ENCODE assay signal across 17 mouse cellular contexts in the genomic region with DNA sequence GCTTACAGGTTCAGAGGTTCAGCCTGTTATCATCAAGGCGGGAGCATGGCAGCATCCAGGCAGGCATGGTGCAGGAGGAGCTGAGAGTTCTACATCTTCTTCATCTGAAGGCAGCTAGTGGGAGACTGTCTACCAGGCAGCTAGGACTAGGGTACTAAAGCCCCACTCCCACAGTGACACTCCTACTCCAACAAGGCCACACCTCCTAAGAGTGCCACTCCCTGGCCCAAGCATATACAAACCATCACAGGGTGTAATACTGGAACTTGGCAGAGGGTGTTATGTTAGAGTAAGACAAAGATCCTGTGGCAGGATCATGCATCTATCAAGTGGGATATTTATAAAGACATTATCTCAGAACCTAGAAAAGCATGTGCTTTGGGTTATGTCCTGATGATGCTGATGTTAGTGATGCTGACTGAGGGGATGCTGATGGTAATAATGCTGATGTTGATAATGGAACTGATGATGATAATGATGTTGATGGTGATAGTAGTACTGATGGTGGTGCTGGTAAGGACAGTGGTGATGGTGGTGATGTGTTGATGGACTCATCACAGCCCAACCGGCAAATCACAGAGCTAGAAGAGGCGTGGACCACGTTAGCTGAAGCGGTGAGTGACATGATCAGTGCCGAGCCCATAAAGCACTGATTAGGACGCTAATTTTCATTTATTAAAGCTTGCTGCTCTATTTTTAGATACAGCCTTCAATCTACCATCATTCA.
DNase-seq lines count a peak whose midpoint lies in the region; ATAC-seq and TF ChIP-seq lines count a peak whose summit lies in the region.
"Had no signal": no experiment of that assay in that cellular context is flagged by ENCODE, and none has a peak within 500 bp of the region (broad histone marks: within the 10 kb centered on the region; RNA-seq: fewer than 3 reads in every experiment).

No protein-coding gene starts in this region.

- H3K9ac ChIP-seq in forebrain, embryonic 16.5 days (replicated peaks; ENCODE audit: low read depth, low read length) = no peak overlapping the region
- no peak overlapping the region for H3K9ac ChIP-seq in forebrain, embryonic 11.5 days (ENCODE audit: low read length)
- no peak overlapping the region for H3K9ac ChIP-seq in heart, embryonic 12.5 days
- H3K9ac ChIP-seq in midbrain, embryonic 15.5 days = no peak overlapping the region
- no peak overlapping the region for H3K9ac ChIP-seq in midbrain, embryonic 14.5 days (replicated peaks; ENCODE audit: low read length)
- H3K9ac ChIP-seq: embryonic facial prominence, embryonic 13.5 days; hindbrain, embryonic 13.5 days had no signal

- TF ChIP-seq CTCF in cortical plate, adult 2 months (IDR thresholded peaks at IDR 0.05; ENCODE audit: extremely low read depth, insufficient read depth, low read length) = no peak

- no peaks in the 10 kb centered on the region for H3K9me3 ChIP-seq in forebrain, embryonic 16.5 days (ENCODE audit: control insufficient read depth, low read length)
- no peaks in the 10 kb centered on the region for H3K9me3 ChIP-seq in forebrain, embryonic 11.5 days (ENCODE audit: control insufficient read depth, low read length)
- H3K9me3 ChIP-seq in heart, embryonic 12.5 days (replicated peaks) = 0 out of 2 replicates have a peak, but pooled peaks cover 3% of the 10 kb centered on the region
- no peaks in the 10 kb centered on the region for H3K9me3 ChIP-seq in midbrain, embryonic 15.5 days
- no peaks in the 10 kb centered on the region for H3K9me3 ChIP-seq in midbrain, embryonic 14.5 days (ENCODE audit: control insufficient read depth, low read length)
- H3K9me3 ChIP-seq: embryonic facial prominence, embryonic 13.5 days; hindbrain, embryonic 13.5 days had no signal

- no peaks in the 10 kb centered on the region for H3K27me3 ChIP-seq in forebrain, embryonic 16.5 days (replicated peaks; ENCODE audit: control insufficient read depth, insufficient read depth, low read length)
- H3K27me3 ChIP-seq in forebrain, embryonic 11.5 days (ENCODE audit: control insufficient read depth, insufficient read depth, low read length) = no peaks in the 10 kb centered on the region
- no peaks in the 10 kb centered on the region for H3K27me3 ChIP-seq in heart, embryonic 12.5 days (replicated peaks)
- no peaks in the 10 kb centered on the region for H3K27me3 ChIP-seq in midbrain, embryonic 15.5 days (replicated peaks)
- no peaks in the 10 kb centered on the region for H3K27me3 ChIP-seq in midbrain, embryonic 14.5 days (ENCODE audit: control insufficient read depth, insufficient read depth, low read length)
- H3K27me3 ChIP-seq: embryonic facial prominence, embryonic 13.5 days; hindbrain, embryonic 13.5 days had no signal

- no peak overlapping the region for H3K4me3 ChIP-seq in forebrain, embryonic 16.5 days (replicated peaks; ENCODE audit: low read length)
- H3K4me3 ChIP-seq in forebrain, embryonic 11.5 days (ENCODE audit: low read depth, low read length) = no peak overlapping the region
- H3K4me3 ChIP-seq in heart, embryonic 12.5 days = no peak overlapping the region
- H3K4me3 ChIP-seq in midbrain, embryonic 15.5 days = no peak overlapping the region
- H3K4me3 ChIP-seq in midbrain, embryonic 14.5 days (replicated peaks; ENCODE audit: low read depth, low read length) = no peak overlapping the region
- no peak overlapping the region for H3K4me3 ChIP-seq in cortical plate, adult 2 months (ENCODE audit: insufficient read depth, low read length)
- H3K4me3 ChIP-seq: embryonic facial prominence, embryonic 13.5 days; gastrocnemius, adult 2 months; hindbrain, embryonic 13.5 days had no signal

- 79% methylated on average over 7 of the region's 7 CpGs for WGBS in forebrain, embryonic 16.5 days
- WGBS in forebrain, embryonic 11.5 days = 94% methylated on average over 7 of the region's 7 CpGs
- WGBS in heart, embryonic 12.5 days = 84% methylated on average over 7 of the region's 7 CpGs
- 88% methylated on average over 7 of the region's 7 CpGs for WGBS in midbrain, embryonic 15.5 days
- 94% methylated on average over 7 of the region's 7 CpGs for WGBS in midbrain, embryonic 14.5 days

- no peak overlapping the region for H3K4me2 ChIP-seq in forebrain, embryonic 16.5 days (ENCODE audit: low read length)
- no peak overlapping the region for H3K4me2 ChIP-seq in forebrain, embryonic 11.5 days (ENCODE audit: low read depth, low read length, severe bottlenecking)
- no peak overlapping the region for H3K4me2 ChIP-seq in heart, embryonic 12.5 days
- no peak overlapping the region for H3K4me2 ChIP-seq in midbrain, embryonic 15.5 days
- no peak overlapping the region for H3K4me2 ChIP-seq in midbrain, embryonic 14.5 days (ENCODE audit: low read length)
- H3K4me2 ChIP-seq: embryonic facial prominence, embryonic 13.5 days; hindbrain, embryonic 13.5 days had no signal

- H3K4me1 ChIP-seq in forebrain, embryonic 16.5 days (replicated peaks; ENCODE audit: control insufficient read depth, insufficient read depth, low read length) = peaks cover 2% of the 10 kb centered on the region; the same call in 1 of the 2 replicates
- H3K4me1 ChIP-seq in forebrain, embryonic 11.5 days (replicated peaks; ENCODE audit: control insufficient read depth, insufficient read depth, low read length) = no peaks in the 10 kb centered on the region
- H3K4me1 ChIP-seq in heart, embryonic 12.5 days (replicated peaks) = peaks cover 14% of the 10 kb centered on the region
- H3K4me1 ChIP-seq in midbrain, embryonic 15.5 days = no peaks in the 10 kb centered on the region
- H3K4me1 ChIP-seq in midbrain, embryonic 14.5 days (ENCODE audit: control insufficient read depth, insufficient read depth, low read length) = no peaks in the 10 kb centered on the region
- H3K4me1 ChIP-seq in cortical plate, adult 2 months (ENCODE audit: control insufficient read depth, insufficient read depth, low read length) = peaks cover 5% of the 10 kb centered on the region

- no peak for TF ChIP-seq POLR2A in cortical plate, adult 2 months (IDR thresholded peaks at IDR 0.05; ENCODE audit: extremely low read depth, insufficient read depth, low read length)

- H3K27ac ChIP-seq in forebrain, embryonic 16.5 days (ENCODE audit: low read length) = peak overlapping the region; percentile 58
- no peak overlapping the region for H3K27ac ChIP-seq in forebrain, embryonic 11.5 days (ENCODE audit: low read depth, low read length)
- peak overlapping the region; percentile 92; the same call in 1 of the 2 replicates for H3K27ac ChIP-seq in heart, embryonic 12.5 days (ENCODE audit: poor library complexity, severe bottlenecking)
- H3K27ac ChIP-seq in midbrain, embryonic 15.5 days = peak overlapping the region; percentile 50
- no peak overlapping the region for H3K27ac ChIP-seq in midbrain, embryonic 14.5 days (replicated peaks; ENCODE audit: low read depth, low read length)
- H3K27ac ChIP-seq in cortical plate, adult 2 months (ENCODE audit: insufficient read depth, low read length) = peak overlapping the region; percentile 19; the same call in 1 of the 2 replicates
- H3K27ac ChIP-seq: embryonic facial prominence, embryonic 13.5 days had no signal

- H3K36me3 ChIP-seq in forebrain, embryonic 16.5 days (ENCODE audit: control insufficient read depth, insufficient read depth) = no peaks in the 10 kb centered on the region
- H3K36me3 ChIP-seq in forebrain, embryonic 11.5 days (ENCODE audit: control insufficient read depth, insufficient read depth, low read length) = no peaks in the 10 kb centered on the region
- peaks cover 10% of the 10 kb centered on the region for H3K36me3 ChIP-seq in heart, embryonic 12.5 days
- no peaks in the 10 kb centered on the region for H3K36me3 ChIP-seq in midbrain, embryonic 15.5 days (replicated peaks)
- H3K36me3 ChIP-seq in midbrain, embryonic 14.5 days (ENCODE audit: control insufficient read depth, insufficient read depth, low read length) = no peaks in the 10 kb centered on the region

- peak; percentile 65 for ATAC-seq in forebrain, embryonic 16.5 days
- no peak for ATAC-seq in forebrain, embryonic 11.5 days (replicated peaks; ENCODE audit: low FRiP score)
- ATAC-seq in heart, embryonic 12.5 days (ENCODE audit: insufficient number of reproducible peaks, low FRiP score) = no peak
- ATAC-seq in midbrain, embryonic 15.5 days (replicated peaks) = no peak
- ATAC-seq in midbrain, embryonic 14.5 days (ENCODE audit: low FRiP score, low TSS enrichment) = no peak
- ATAC-seq: hindbrain, postnatal 0 days had no signal

- DNase-seq in forebrain, embryonic 11.5 days (ENCODE audit: low spot score) = no peak
- DNase-seq in heart, adult 18-20 months = no peak
- DNase-seq in midbrain, embryonic 14.5 days = no peak
- DNase-seq: adrenal gland, postnatal 10 days; cerebellum, adult 11-12 months; cerebellum, adult 9-10 months; cerebellum, postnatal 25 days; gastrocnemius, adult 2 months; gastrocnemius, postnatal 36 days; kidney, adult 11 months had no signal

Comparison
In these comparisons a context has a peak if more than half of its experiments do, and no peak if none do; other contexts are left out.
1. H3K27ac ChIP-seq: peak in forebrain, embryonic 16.5 days (single experiment), heart, embryonic 12.5 days (single experiment), midbrain, embryonic 15.5 days (single experiment) and cortical plate, adult 2 months (single experiment); none in forebrain, embryonic 11.5 days (single experiment) and midbrain, embryonic 14.5 days (single experiment).